Mouse (Mus musculus) intestine, embryonic 14.5 days (tissue): Measurements from ENCODE around the gene Spop. TPM values are rescaled to one million over a fixed set of nuclear protein-coding genes. Genes with fewer than 3 reads are reported as not detected.

Experiments
- ATAC-seq: fragments of 200-750 bp; cut with Nextera tagmentation; replicated peaks from 2 replicates; pipeline ENCODE4 v1.8.0; 2017; ENCODE audit warnings: low read depth, moderate number of reproducible peaks, moderate TSS enrichment, moderate library complexity; ENCODE audit not compliant: low FRiP score, low TSS enrichment
- DNase-seq: peaks from one replicate; pipeline ENCODE4 v3.0.0-alpha.2; 2018; ENCODE audit warnings: low spot score
- H3K27ac ChIP-seq: fragments of 300-500 bp; sonication (generic); 2 replicates; pipeline ENCODE4 v1.5.1; 2014; ENCODE audit warnings: low read depth, mild to moderate bottlenecking, control low read depth
- H3K27me3 ChIP-seq: fragments of 300-500 bp; sonication (generic); replicated peaks from 2 replicates; pipeline ENCODE4 v1.6.1; 2014; ENCODE audit warnings: low read length, control low read depth; ENCODE audit not compliant: control insufficient read depth, insufficient read depth
- H3K36me3 ChIP-seq: fragments of 300-500 bp; sonication (generic); 2 replicates; pipeline ENCODE4 v1.6.1; 2014; ENCODE audit warnings: low read length, control low read depth; ENCODE audit not compliant: control insufficient read depth, insufficient read depth
- H3K4me1 ChIP-seq: fragments of 300-500 bp; sonication (generic); replicated peaks from 2 replicates; pipeline ENCODE4 v1.6.1; 2014; ENCODE audit warnings: low read length, control low read depth, mixed read lengths; ENCODE audit not compliant: control insufficient read depth, insufficient read depth
- H3K4me2 ChIP-seq: fragments of 300-500 bp; sonication (generic); 2 replicates; pipeline ENCODE4 v1.6.1; 2014; ENCODE audit warnings: low read length
- H3K4me3 ChIP-seq: fragments of 300-500 bp; sonication (generic); 2 replicates; pipeline ENCODE4 v1.5.1; 2014; ENCODE audit warnings: low read depth, low read length, control low read depth, mixed read lengths
- H3K9ac ChIP-seq: fragments of 300-500 bp; sonication (generic); 2 replicates; pipeline ENCODE4 v1.6.1; 2014; ENCODE audit warnings: mild to moderate bottlenecking, low read length
- H3K9me3 ChIP-seq: fragments of 300-500 bp; sonication (generic); 2 replicates; pipeline ENCODE4 v1.6.1; 2016; ENCODE audit warnings: low read length, control low read depth; ENCODE audit not compliant: control insufficient read depth
- WGBS: fragments of 180-500 bp; shearing (Covaris S2); extraction: QIAGEN DNeasy Blood & Tissue Kit; methylation state at CpG from one replicate; pipeline ENCODE4 v1.1.7; 2014; 5-methylcytosine and 5-hydroxymethylcytosine counted together
- polyA plus RNA-seq: library from polyadenylated mRNA; unstranded; fragments of >200 nt; fragmentation: Nextera tagmentation; extraction: Ambion mirVana; gene quantifications from 2 replicates; pipeline ENCODE4 v1.2.1, GENCODE M21; 2014

The Spop gene
- polyA plus RNA-seq, 1 experiment from 2014 or later = 95.5 TPM

GRCm38 (mm10) chr11:95509126-95509717 lies 95.3 kb downstream of the Spop start:
- 78% methylated on average over 6 of the region's 6 CpGs for WGBS
- H3K4me1 ChIP-seq = peaks cover 12% of the 10 kb centered on the region
- H3K4me3 ChIP-seq = no peak overlapping the region
- no peak overlapping the region for H3K9ac ChIP-seq
- H3K27ac ChIP-seq = no peak overlapping the region
- H3K4me2 ChIP-seq = no peak overlapping the region
- no peaks in the 10 kb centered on the region for H3K9me3 ChIP-seq
- H3K36me3 ChIP-seq = no peaks in the 10 kb centered on the region
- peaks cover 30% of the 10 kb centered on the region for H3K27me3 ChIP-seq
- DNase-seq (no peak), ATAC-seq (no peak)

GRCm38 (mm10) chr11:95510631-95511030 lies 96.8 kb downstream of the Spop start:
- Histone ChIP-seq H3K9ac (no peak overlapping the region), H3K4me2 (no peak overlapping the region), H3K36me3 (no peaks in the 10 kb centered on the region), H3K4me3 (no peak overlapping the region), H3K27me3 (peaks cover 44% of the 10 kb centered on the region), H3K4me1 (peaks cover 12% of the 10 kb centered on the region), H3K27ac (no peak overlapping the region), H3K9me3 (no peaks in the 10 kb centered on the region)
- DNase-seq = no peak
- no peak for ATAC-seq
- WGBS = 93% methylated on average over 12 of the region's 12 CpGs

- ATAC-seq (no peak), DNase-seq (no peak)
- Histone ChIP-seq H3K27me3 (peaks cover 52% of the 10 kb centered on the region), H3K9ac (no peak overlapping the region), H3K27ac (no peak overlapping the region), H3K4me2 (no peak overlapping the region), H3K4me1 (peaks cover 13% of the 10 kb centered on the region), H3K4me3 (no peak overlapping the region), H3K9me3 (no peaks in the 10 kb centered on the region), H3K36me3 (no peaks in the 10 kb centered on the region)
- WGBS = 100% methylated on average over 1 of the region's 1 CpGs
These were observed 98.0 kb downstream of the Spop start for GRCm38 (mm10) chr11:95511919-95512318.

- Histone ChIP-seq H3K27ac (no peak overlapping the region), H3K36me3 (no peaks in the 10 kb centered on the region), H3K4me3 (no peak overlapping the region), H3K9ac (no peak overlapping the region), H3K27me3 (peaks cover 53% of the 10 kb centered on the region), H3K9me3 (no peaks in the 10 kb centered on the region), H3K4me2 (no peak overlapping the region), H3K4me1 (peaks cover 13% of the 10 kb centered on the region)
- ATAC-seq = no peak
- 75% methylated on average over 6 of the region's 6 CpGs for WGBS
- no peak for DNase-seq
These were observed 98.5 kb downstream of the Spop start for GRCm38 (mm10) chr11:95512383-95512782.

GRCm38 (mm10) chr11:95513461-95514297 lies 99.8 kb downstream of the Spop start:
- Histone ChIP-seq H3K9me3 (no peaks in the 10 kb centered on the region), H3K4me1 (peaks cover 8% of the 10 kb centered on the region), H3K27me3 (peaks cover 55% of the 10 kb centered on the region), H3K4me2 (peak overlapping the region; percentile 96), H3K27ac (no peak overlapping the region), H3K36me3 (no peaks in the 10 kb centered on the region), H3K4me3 (peak overlapping the region; percentile 52), H3K9ac (peak overlapping the region; percentile 32; the same call in 1 of the 2 replicates)
- peak; percentile 66 for DNase-seq
- ATAC-seq = peak; percentile 34
- under 1% methylated on average over 51 of the region's 66 CpGs for WGBS

GRCm38 (mm10) chr11:95514298-95514861 lies 100.5 kb downstream of the Spop start, which contains the start of gene Nxph3:
TSS of gene Nxph3 (minus strand) at chr11:95514570.
- no peak within 1 kb of the TSS for H3K27ac ChIP-seq
- no peaks in the 10 kb centered on the region for H3K9me3 ChIP-seq
- H3K27me3 ChIP-seq = peaks cover 55% of the 10 kb centered on the region
- under 1% methylated on average over 58 of the region's 66 CpGs for WGBS
- peak within 1 kb of the TSS; percentile 96 for H3K4me2 ChIP-seq
- H3K36me3 ChIP-seq = no peaks in the 10 kb centered on the region
- peak; percentile 85 for DNase-seq
- peaks cover 8% of the 10 kb centered on the region for H3K4me1 ChIP-seq
- ATAC-seq = peak; percentile 70
- H3K9ac ChIP-seq = peak within 1 kb of the TSS; percentile 32; the same call in 1 of the 2 replicates
- peak within 1 kb of the TSS; percentile 52 for H3K4me3 ChIP-seq

- no peak overlapping the region for H3K4me2 ChIP-seq
- H3K27ac ChIP-seq = no peak overlapping the region
These were observed 101.8 kb downstream of the Spop start for GRCm38 (mm10) chr11:95515376-95516323.

GRCm38 (mm10) chr11:95516491-95516911 lies 102.6 kb downstream of the Spop start:
- DNase-seq (no peak), ATAC-seq (no peak)
- Histone ChIP-seq H3K4me2 (no peak overlapping the region), H3K27ac (no peak overlapping the region), H3K27me3 (peaks cover 48% of the 10 kb centered on the region), H3K4me3 (no peak overlapping the region), H3K4me1 (peaks cover 12% of the 10 kb centered on the region), H3K36me3 (no peaks in the 10 kb centered on the region), H3K9ac (no peak overlapping the region), H3K9me3 (no peaks in the 10 kb centered on the region)
- WGBS = 9% methylated on average over 5 of the region's 5 CpGs

More at GRCm38 (mm10) chr11:95515376-95516323, 101.8 kb downstream of the Spop start:
- no peak overlapping the region for H3K9ac ChIP-seq
- ATAC-seq = no peak
- H3K36me3 ChIP-seq = no peaks in the 10 kb centered on the region
- WGBS = 44% methylated on average over 17 of the region's 17 CpGs
- no peak overlapping the region for H3K4me3 ChIP-seq
- no peaks in the 10 kb centered on the region for H3K9me3 ChIP-seq
- H3K4me1 ChIP-seq = peaks cover 12% of the 10 kb centered on the region
- H3K27me3 ChIP-seq = peaks cover 55% of the 10 kb centered on the region
- DNase-seq = no peak
